Mouse (Mus musculus): ENCODE results near the gene Gm43302.
"Not testable (repeated sequence)": the region's sequence is repeated elsewhere in the genome, so short reads cannot be mapped to it uniquely, and the experiment has no call there.

Gene Gm43302

GRCm38 (mm10) chr5:105293226-105294165, at the start of gene Gm43302, which contains the start of gene Gbp6:
Gm43302 (minus strand) TSS chr5:105293695.
Gbp6 (minus strand) TSS chr5:105293698.
- not testable (repeated sequence) for DNase-seq (ENCODE audit: low spot score)

DNA sequence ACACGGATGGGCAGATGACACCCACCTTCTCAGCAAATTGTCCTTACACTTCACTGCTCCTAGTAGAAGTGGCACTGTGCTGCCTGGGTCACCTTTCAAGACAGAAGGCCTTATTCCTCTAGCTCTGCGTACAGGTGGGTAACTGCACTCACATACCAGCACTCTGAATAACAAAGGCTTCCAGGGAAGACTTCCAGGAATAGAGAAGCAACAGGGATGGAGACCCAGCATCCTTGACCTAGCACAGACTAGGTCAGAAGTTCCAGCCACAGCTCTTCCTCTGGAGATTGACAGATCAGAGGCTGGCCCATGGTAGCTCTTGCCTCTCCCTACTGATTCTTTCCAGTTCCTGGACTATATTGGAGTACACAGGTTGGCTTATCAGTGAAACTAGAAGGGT, 47.8 kb upstream of the Gm43302 start:
- DNase-seq (ENCODE audit: low spot score), result no peak

- DNase-seq (ENCODE audit: low spot score), result no peak
Measured at GRCm38 (mm10) chr5:105322543-105322942, 29.0 kb upstream of the Gm43302 start.

DNA sequence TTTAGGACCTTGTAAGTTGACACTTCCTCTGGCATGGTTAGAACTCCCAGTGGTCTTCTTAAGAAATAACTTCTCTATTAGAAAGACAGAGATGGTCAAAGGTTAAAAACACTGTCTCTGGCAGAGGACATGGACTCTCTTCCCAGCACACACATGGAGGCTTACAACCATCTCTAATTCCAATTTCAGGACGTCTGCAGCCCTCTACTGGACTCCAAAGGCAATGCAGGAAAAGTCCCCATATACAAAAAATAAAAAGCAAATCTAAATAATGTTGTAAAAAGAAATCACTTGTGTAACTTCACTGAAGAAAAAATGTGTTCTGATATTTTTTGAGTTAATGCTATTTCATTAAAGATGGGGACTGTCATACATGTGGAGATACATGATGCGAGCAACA, 17.4 kb upstream of the Gm43302 start:
- no peak for DNase-seq (ENCODE audit: low spot score)

- DNase-seq (ENCODE audit: low spot score), result not testable (repeated sequence)
Measured at GRCm38 (mm10) chr5:105309148-105309547, 15.7 kb upstream of the Gm43302 start.

GRCm38 (mm10) chr5:105306946-105307345, 13.5 kb upstream of the Gm43302 start:
- DNase-seq (ENCODE audit: low spot score), result not testable (repeated sequence)

DNA sequence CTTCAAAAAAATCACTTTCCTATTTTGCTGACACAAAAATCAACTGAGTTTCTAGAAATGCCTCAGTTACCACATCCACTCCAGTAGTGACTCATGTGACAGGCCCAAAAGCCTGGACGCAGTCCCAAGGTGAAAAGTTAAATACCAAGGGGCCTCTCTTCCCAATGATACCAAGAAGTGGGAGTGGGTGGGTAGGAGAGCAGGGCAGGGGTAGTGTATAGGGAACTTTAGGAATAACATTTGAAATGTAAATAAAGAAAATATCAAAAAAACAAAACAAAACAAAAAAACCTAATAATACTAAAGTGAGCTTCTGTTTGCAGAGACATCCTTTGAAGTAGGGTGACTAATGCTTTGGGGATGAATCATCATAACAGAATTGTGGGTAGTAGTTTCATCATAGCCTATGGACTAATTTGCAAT, 12.7 kb upstream of the Gm43302 start:
- DNase-seq (ENCODE audit: low spot score), result no peak

DNA sequence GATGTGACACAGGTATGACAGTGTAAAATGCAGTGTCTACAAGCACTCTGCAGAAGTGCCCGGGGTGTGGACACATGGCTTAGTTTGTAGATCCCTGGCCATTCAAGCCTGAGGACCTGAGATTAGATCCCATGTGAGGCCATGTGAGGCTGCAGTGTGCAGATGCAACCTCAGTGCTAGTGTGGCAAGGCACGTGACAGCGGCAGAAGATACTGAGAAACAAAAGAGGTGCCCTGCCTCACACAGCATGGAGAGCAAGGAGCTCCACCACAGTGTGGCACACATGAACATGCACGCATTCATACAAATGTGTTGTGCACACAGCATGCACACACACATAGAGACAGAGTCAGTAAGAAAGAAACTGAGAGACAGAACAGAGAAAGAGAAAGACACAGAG, 12.2 kb upstream of the Gm43302 start:
- DNase-seq (ENCODE audit: low spot score), result not testable (repeated sequence)

GRCm38 (mm10) chr5:105301963-105302362, 8.5 kb upstream of the Gm43302 start:
- no peak for DNase-seq (ENCODE audit: low spot score)

GRCm38 (mm10) chr5:105301531-105301930, 8.0 kb upstream of the Gm43302 start:
- no peak for DNase-seq (ENCODE audit: low spot score)

GRCm38 (mm10) chr5:105295746-105296145, 2.3 kb upstream of the Gm43302 start:
- DNase-seq (ENCODE audit: low spot score), result no peak

DNA sequence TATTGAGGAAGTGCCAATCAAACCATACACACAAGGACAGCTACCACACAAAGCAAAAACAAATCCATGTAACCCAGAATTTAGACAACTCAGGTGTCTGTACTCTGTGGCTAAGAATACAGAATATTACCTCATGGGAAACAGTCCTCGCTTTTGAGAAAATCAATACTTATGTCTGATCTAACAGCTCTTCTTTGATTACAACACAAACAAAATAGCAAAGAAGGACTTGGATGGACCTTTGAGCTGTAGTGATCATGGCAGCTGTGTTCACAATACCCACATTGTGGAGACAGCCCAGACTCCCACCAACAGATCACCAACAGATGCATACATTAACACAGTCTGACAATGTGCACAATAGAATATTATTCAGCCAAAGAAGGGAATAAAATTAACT, 1.0 kb downstream of the Gm43302 start:
- no peak for DNase-seq (ENCODE audit: low spot score)

GRCm38 (mm10) chr5:105290921-105291320, 2.6 kb downstream of the Gm43302 start:
- DNase-seq (ENCODE audit: low spot score), result not testable (repeated sequence)

DNA sequence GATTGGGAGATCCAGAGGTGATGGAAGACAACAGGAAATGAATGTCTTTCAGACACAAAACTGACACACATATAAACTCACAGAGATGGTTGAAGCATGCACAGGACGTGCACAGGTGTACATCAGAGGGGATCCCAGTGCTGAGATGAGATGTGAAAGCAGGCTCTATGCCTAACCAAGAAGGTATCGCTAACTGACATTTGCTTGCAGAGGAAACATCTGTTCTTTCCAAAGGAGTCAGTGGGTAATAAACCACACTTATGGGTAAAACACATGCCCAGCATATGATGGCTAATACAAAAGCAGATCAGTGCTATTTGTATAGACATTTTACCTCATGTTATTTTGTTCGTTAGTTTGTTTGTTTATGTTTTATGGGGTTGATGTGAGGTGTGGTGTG, 32.8 kb downstream of the Gm43302 start:
- DNase-seq (ENCODE audit: low spot score), result not testable (repeated sequence)

- no peak for DNase-seq (ENCODE audit: low spot score)
Measured at GRCm38 (mm10) chr5:105252491-105252890, 41.0 kb downstream of the Gm43302 start.

DNA sequence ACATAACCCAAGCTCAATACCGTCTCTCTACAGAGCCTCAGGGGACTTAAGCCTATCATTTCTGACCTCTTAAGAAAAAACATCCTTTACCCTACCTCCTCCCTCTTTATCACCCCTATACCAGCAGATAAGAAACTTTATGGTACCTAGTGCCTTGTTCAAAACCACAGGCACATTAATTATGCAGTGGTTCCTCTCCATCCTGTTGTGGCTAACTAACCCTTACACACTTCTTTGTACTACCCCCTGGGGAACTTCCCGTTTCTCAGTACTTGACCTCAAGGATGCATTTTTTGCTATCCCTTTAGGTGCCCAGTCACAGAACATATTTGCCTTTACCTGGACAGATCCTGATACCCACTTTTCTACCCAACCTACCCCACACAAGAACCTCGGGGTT, 48.8 kb downstream of the Gm43302 start:
- DNase-seq (ENCODE audit: low spot score), result not testable (repeated sequence)

DNA sequence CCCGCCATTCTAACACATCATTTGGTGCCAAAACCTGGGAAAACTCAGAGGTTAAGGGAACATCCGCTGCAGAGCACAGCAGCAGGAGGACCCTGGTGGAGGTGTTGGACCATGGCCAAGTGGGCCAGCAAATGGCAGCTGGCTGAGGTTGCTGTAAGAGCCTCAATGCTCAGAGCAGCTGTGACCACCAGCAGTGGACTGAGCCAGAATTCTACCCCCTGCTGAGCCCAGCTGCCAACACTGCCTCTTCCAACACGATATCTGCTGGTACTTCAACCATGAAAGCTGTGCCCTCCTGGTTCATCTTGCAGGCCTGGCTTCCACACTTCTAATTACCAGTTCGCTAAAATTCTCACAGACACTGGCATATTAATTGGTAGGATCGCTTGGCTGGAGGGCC, 52.5 kb downstream of the Gm43302 start:
- not testable (repeated sequence) for DNase-seq (ENCODE audit: low spot score)

DNA sequence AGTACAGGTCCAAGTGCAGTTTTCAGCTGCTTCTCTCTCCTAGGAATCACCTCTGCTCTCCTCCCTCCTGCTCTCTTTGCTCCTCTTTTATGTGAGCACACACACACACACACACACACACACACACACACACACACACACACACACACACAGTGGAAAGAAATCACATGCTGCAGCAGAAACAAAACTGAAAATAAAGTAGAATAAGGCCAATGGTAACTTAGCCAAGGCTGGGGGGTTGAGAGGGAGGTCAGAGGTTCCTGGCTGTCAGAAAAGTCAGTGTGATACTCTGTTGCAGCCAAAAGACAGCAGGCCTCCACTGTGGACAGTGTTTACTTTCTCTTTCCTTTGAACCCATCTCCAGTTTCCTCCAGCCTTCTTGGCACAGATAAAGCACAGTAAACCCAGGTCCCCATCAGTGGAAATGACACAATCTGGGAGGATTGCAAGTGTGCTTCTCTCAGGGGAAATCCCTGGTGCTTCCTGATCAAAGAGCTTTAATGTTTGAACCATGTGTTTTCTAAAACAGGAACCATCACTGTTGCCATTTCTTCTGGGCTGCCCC, 53.9 kb downstream of the Gm43302 start, which contains the start of gene Gbp10:
TSS of gene Gbp10 (minus strand) at position 51 of the 565 bp plus-strand sequence.
- DNase-seq (ENCODE audit: low spot score), result not testable (repeated sequence)

DNA sequence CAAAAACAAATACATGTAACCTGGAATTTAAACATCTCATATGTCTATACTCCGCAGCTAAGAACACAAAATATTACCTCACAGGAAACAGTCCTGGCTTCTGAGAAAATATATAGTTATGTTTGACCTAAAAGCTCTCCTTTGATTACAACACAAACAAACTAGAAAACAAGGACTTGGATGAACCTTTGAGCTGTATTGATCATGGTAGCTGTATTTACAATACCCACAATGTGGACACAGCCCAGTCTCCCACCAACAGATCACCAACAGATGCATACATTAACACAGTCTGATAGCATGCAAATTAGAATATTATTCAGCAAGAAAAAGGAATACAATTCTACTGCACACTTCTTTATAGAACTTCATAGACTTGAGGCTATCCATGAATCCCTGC, 55.1 kb downstream of the Gm43302 start:
- not testable (repeated sequence) for DNase-seq (ENCODE audit: low spot score)

DNA sequence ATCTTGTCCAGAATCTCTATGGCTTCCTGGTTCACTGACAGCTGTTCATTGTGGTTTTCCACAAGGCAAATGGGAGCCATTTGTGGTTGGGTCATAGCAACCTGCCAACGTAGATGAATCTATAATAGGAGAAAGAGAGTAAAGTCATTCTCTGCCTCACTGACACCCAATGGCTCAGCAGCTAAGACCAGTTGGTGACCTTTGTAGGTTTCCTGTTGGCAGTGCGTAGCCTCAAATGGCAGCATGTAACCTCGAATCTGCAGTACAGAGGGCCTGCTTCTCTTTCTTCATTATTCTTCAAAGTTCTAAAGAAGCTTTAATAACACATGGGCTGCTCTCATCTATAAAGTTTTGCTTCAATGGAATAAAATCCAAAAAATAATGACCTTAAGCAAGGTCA, 57.5 kb downstream of the Gm43302 start:
- DNase-seq (ENCODE audit: low spot score), result not testable (repeated sequence)

DNA sequence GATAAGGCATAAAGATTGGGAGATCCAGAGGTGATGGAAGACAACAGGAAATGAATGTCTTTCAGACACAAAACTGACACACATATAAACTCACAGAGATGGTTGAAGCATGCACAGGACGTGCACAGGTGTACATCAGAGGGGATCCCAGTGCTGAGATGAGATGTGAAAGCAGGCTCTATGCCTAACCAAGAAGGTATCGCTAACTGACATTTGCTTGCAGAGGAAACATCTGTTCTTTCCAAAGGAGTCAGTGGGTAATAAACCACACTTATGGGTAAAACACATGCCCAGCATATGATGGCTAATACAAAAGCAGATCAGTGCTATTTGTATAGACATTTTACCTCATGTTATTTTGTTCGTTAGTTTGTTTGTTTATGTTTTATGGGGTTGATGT, 84.5 kb downstream of the Gm43302 start:
- DNase-seq (ENCODE audit: low spot score), result not testable (repeated sequence)

DNA sequence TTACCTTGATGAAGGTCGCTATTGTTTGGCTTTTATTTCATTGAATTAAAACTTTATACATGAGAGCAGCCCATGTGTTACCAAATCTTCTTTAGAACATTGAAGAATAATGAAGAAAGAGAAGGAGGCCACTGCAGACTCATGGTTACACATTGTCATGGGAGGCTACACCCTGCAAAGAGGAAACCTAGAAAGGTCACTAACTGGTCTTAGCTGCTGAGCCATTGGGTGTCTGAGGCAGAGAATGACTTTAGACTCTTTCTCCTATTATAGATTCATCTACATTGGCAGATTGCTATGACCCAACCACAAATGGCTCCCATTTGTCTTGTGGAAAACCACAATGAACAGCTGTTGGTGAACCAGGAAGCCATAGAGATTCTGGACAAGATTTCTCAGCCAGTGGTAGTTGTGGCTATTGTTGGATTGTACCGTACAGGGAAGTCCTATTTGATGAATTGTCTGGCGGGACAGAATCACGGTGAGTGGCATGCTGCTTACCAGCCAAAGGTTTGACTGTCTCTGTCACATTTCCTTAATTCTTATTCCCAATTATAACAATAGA, 92.6 kb downstream of the Gm43302 start:
- not testable (repeated sequence) for DNase-seq (ENCODE audit: low spot score)

GRCm38 (mm10) chr5:105199149-105199548, 94.3 kb downstream of the Gm43302 start:
- not testable (repeated sequence) for DNase-seq (ENCODE audit: low spot score)

All from left cerebral cortex, adult 11 months (tissue).